Mouse (Mus musculus) embryonic fibroblast, embryonic 13.5 days (primary cell): ENCODE measurements around the gene Acot8.
A peak's percentile ranks its signal among the peaks of the same experiment; 100 is the strongest.

ENCODE experiments used
- CTCF ChIP-seq: IDR thresholded peaks from 2 replicates; pipeline ENCODE4 v1.5.1; 2011; ENCODE audit warnings: mild to moderate bottlenecking, control low read depth, low read length, moderate library complexity, borderline replicate concordance; ENCODE audit not compliant: insufficient read depth
- POLR2A ChIP-seq: IDR thresholded peaks from 2 replicates; pipeline ENCODE4 v1.6.1; 2011; ENCODE audit warnings: low read depth, mild to moderate bottlenecking, control low read depth, low read length, moderate library complexity

DNA sequence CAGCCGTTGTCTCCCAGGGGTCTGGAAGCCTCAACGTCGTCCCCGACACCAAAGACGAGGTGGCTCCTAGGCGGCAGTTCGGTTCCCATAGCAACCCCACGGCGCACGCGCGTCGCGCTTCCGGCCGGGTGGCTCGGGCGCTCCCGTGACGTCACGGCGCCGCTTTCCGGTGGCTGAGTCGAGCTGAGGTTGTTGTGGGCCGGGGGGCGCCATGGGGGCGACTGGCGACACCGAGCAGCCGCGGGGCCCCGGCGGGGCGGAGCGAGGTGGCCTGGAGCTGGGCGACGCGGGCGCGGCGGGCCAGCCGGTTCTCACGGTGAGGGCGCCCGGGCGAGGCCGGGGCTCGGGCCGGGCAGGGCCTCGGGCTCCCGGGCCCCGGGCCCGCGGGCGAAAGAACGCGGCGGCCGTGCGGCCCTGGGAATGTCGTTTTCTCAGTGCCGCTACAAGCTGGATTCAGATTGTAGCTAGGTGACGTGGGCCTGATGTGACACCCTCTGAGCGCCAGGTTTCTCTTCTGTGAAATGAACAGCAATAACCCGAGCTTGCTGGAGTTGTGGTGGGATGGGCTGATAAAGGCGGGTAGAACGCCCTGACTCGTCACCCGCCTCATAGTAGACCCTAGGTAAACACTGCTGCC, 58.7 kb downstream of the Acot8 start, which contains the start of the genes Wfdc3 and Dnttip1:
- TF ChIP-seq POLR2A (peak; percentile 40), CTCF (no peak)
